Mouse (Mus musculus): ENCODE results near the gene Zbtb38. TPM values are rescaled to one million over a fixed set of nuclear protein-coding genes. Genes with fewer than 3 reads are reported as not detected.

Gene Zbtb38
- polyA plus RNA-seq, 1 experiment from 2014 or later = 9.2 TPM

GRCm38 (mm10) chr9:96716136-96716535 lies 36.5 kb downstream of the Zbtb38 start:
- no peaks in the 10 kb centered on the region for H3K36me3 ChIP-seq (ENCODE audit: control insufficient read depth, insufficient read depth, low read length)
- H3K27me3 ChIP-seq (ENCODE audit: control insufficient read depth, insufficient read depth, low read length) = no peaks in the 10 kb centered on the region
- no peaks in the 10 kb centered on the region for H3K9me3 ChIP-seq (ENCODE audit: control insufficient read depth, low read length)
- no peak overlapping the region for H3K27ac ChIP-seq (replicated peaks; ENCODE audit: low read depth, low read length)
- no peak overlapping the region for H3K4me3 ChIP-seq (ENCODE audit: low read depth, low read length)
- ATAC-seq (ENCODE audit: insufficient number of reproducible peaks, low FRiP score, low TSS enrichment, low read depth) = no peak
- no peak overlapping the region for H3K4me2 ChIP-seq (ENCODE audit: low read depth, severe bottlenecking)
- no peak overlapping the region for H3K9ac ChIP-seq (ENCODE audit: low read length)
- no peak for DNase-seq (ENCODE audit: low spot score)
- WGBS = 78% methylated on average over 10 of the region's 10 CpGs
- no peaks in the 10 kb centered on the region for H3K4me1 ChIP-seq (ENCODE audit: control insufficient read depth, insufficient read depth, low read length)

GRCm38 (mm10) chr9:96715171-96715570 lies 37.5 kb downstream of the Zbtb38 start:
- Histone ChIP-seq H3K4me3 (ENCODE audit: low read depth, low read length) (no peak overlapping the region), H3K27ac (replicated peaks; ENCODE audit: low read depth, low read length) (no peak overlapping the region), H3K4me1 (ENCODE audit: control insufficient read depth, insufficient read depth, low read length) (no peaks in the 10 kb centered on the region), H3K9ac (ENCODE audit: low read length) (no peak overlapping the region), H3K4me2 (ENCODE audit: low read depth, severe bottlenecking) (no peak overlapping the region), H3K9me3 (ENCODE audit: control insufficient read depth, low read length) (no peaks in the 10 kb centered on the region), H3K27me3 (ENCODE audit: control insufficient read depth, insufficient read depth, low read length) (no peaks in the 10 kb centered on the region), H3K36me3 (ENCODE audit: control insufficient read depth, insufficient read depth, low read length) (no peaks in the 10 kb centered on the region)
- 81% methylated on average over 11 of the region's 11 CpGs for WGBS
- DNase-seq (ENCODE audit: low spot score) (no peak), ATAC-seq (ENCODE audit: insufficient number of reproducible peaks, low FRiP score, low TSS enrichment, low read depth) (no peak)

- no peaks in the 10 kb centered on the region for H3K4me1 ChIP-seq (ENCODE audit: control insufficient read depth, insufficient read depth, low read length)
- ATAC-seq (ENCODE audit: insufficient number of reproducible peaks, low FRiP score, low TSS enrichment, low read depth) (no peak), DNase-seq (ENCODE audit: low spot score) (no peak)
- no peaks in the 10 kb centered on the region for H3K9me3 ChIP-seq (ENCODE audit: control insufficient read depth, low read length)
- no peaks in the 10 kb centered on the region for H3K36me3 ChIP-seq (ENCODE audit: control insufficient read depth, insufficient read depth, low read length)
- H3K9ac ChIP-seq (ENCODE audit: low read length) = no peak overlapping the region
- 67% methylated on average over 14 of the region's 14 CpGs for WGBS
- no peak overlapping the region for H3K27ac ChIP-seq (replicated peaks; ENCODE audit: low read depth, low read length)
- no peaks in the 10 kb centered on the region for H3K27me3 ChIP-seq (ENCODE audit: control insufficient read depth, insufficient read depth, low read length)
- no peak overlapping the region for H3K4me2 ChIP-seq (ENCODE audit: low read depth, severe bottlenecking)
- H3K4me3 ChIP-seq (ENCODE audit: low read depth, low read length) = no peak overlapping the region
Observed at GRCm38 (mm10) chr9:96713472-96714390, 38.9 kb downstream of the Zbtb38 start.

GRCm38 (mm10) chr9:96712758-96713471 lies 39.7 kb downstream of the Zbtb38 start:
- DNase-seq (ENCODE audit: low spot score) (no peak), ATAC-seq (ENCODE audit: insufficient number of reproducible peaks, low FRiP score, low TSS enrichment, low read depth) (no peak)
- H3K4me3 ChIP-seq (ENCODE audit: low read depth, low read length) = no peak overlapping the region
- H3K36me3 ChIP-seq (ENCODE audit: control insufficient read depth, insufficient read depth, low read length) = no peaks in the 10 kb centered on the region
- no peaks in the 10 kb centered on the region for H3K4me1 ChIP-seq (ENCODE audit: control insufficient read depth, insufficient read depth, low read length)
- H3K9me3 ChIP-seq (ENCODE audit: control insufficient read depth, low read length) = no peaks in the 10 kb centered on the region
- H3K27ac ChIP-seq (replicated peaks; ENCODE audit: low read depth, low read length) = no peak overlapping the region
- no peaks in the 10 kb centered on the region for H3K27me3 ChIP-seq (ENCODE audit: control insufficient read depth, insufficient read depth, low read length)
- 90% methylated on average over 14 of the region's 14 CpGs for WGBS
- H3K9ac ChIP-seq (ENCODE audit: low read length) = no peak overlapping the region
- H3K4me2 ChIP-seq (ENCODE audit: low read depth, severe bottlenecking) = no peak overlapping the region

GRCm38 (mm10) chr9:96712045-96712444 lies 40.6 kb downstream of the Zbtb38 start:
- Histone ChIP-seq H3K36me3 (ENCODE audit: control insufficient read depth, insufficient read depth, low read length) (no peaks in the 10 kb centered on the region), H3K27me3 (ENCODE audit: control insufficient read depth, insufficient read depth, low read length) (no peaks in the 10 kb centered on the region), H3K9ac (ENCODE audit: low read length) (no peak overlapping the region), H3K4me2 (ENCODE audit: low read depth, severe bottlenecking) (no peak overlapping the region), H3K4me3 (ENCODE audit: low read depth, low read length) (no peak overlapping the region), H3K27ac (replicated peaks; ENCODE audit: low read depth, low read length) (no peak overlapping the region), H3K4me1 (ENCODE audit: control insufficient read depth, insufficient read depth, low read length) (no peaks in the 10 kb centered on the region), H3K9me3 (ENCODE audit: control insufficient read depth, low read length) (no peaks in the 10 kb centered on the region)
- WGBS = 94% methylated on average over 12 of the region's 12 CpGs
- DNase-seq (ENCODE audit: low spot score) = no peak
- ATAC-seq (ENCODE audit: insufficient number of reproducible peaks, low FRiP score, low TSS enrichment, low read depth) = no peak

- Histone ChIP-seq H3K9ac (ENCODE audit: low read length) (no peak overlapping the region), H3K9me3 (ENCODE audit: control insufficient read depth, low read length) (no peaks in the 10 kb centered on the region), H3K4me1 (ENCODE audit: control insufficient read depth, insufficient read depth, low read length) (peaks cover 2% of the 10 kb centered on the region), H3K27ac (replicated peaks; ENCODE audit: low read depth, low read length) (no peak overlapping the region), H3K4me3 (ENCODE audit: low read depth, low read length) (no peak overlapping the region), H3K36me3 (ENCODE audit: control insufficient read depth, insufficient read depth, low read length) (no peaks in the 10 kb centered on the region), H3K27me3 (ENCODE audit: control insufficient read depth, insufficient read depth, low read length) (no peaks in the 10 kb centered on the region), H3K4me2 (ENCODE audit: low read depth, severe bottlenecking) (no peak overlapping the region)
- WGBS = 93% methylated on average over 15 of the region's 15 CpGs
- ATAC-seq (ENCODE audit: insufficient number of reproducible peaks, low FRiP score, low TSS enrichment, low read depth) = no peak
- no peak for DNase-seq (ENCODE audit: low spot score)
Observed at GRCm38 (mm10) chr9:96710241-96710946, 42.2 kb downstream of the Zbtb38 start.

- WGBS = 94% methylated on average over 9 of the region's 9 CpGs
Observed at GRCm38 (mm10) chr9:96708905-96709304, 43.7 kb downstream of the Zbtb38 start.

GRCm38 (mm10) chr9:96707964-96708363 lies 44.7 kb downstream of the Zbtb38 start:
- no peak overlapping the region for H3K4me3 ChIP-seq (ENCODE audit: low read depth, low read length)

More at GRCm38 (mm10) chr9:96708905-96709304, 43.7 kb downstream of the Zbtb38 start:
- no peak overlapping the region for H3K4me2 ChIP-seq (ENCODE audit: low read depth, severe bottlenecking)
- H3K36me3 ChIP-seq (ENCODE audit: control insufficient read depth, insufficient read depth, low read length) = no peaks in the 10 kb centered on the region
- DNase-seq (ENCODE audit: low spot score) = no peak
- no peaks in the 10 kb centered on the region for H3K27me3 ChIP-seq (ENCODE audit: control insufficient read depth, insufficient read depth, low read length)
- no peak overlapping the region for H3K9ac ChIP-seq (ENCODE audit: low read length)
- H3K4me1 ChIP-seq (ENCODE audit: control insufficient read depth, insufficient read depth, low read length) = peaks cover 7% of the 10 kb centered on the region
- no peak overlapping the region for H3K4me3 ChIP-seq (ENCODE audit: low read depth, low read length)
- ATAC-seq (ENCODE audit: insufficient number of reproducible peaks, low FRiP score, low TSS enrichment, low read depth) = no peak
- no peak overlapping the region for H3K27ac ChIP-seq (replicated peaks; ENCODE audit: low read depth, low read length)
- H3K9me3 ChIP-seq (ENCODE audit: control insufficient read depth, low read length) = no peaks in the 10 kb centered on the region

More at GRCm38 (mm10) chr9:96707964-96708363, 44.7 kb downstream of the Zbtb38 start:
- Histone ChIP-seq H3K4me2 (ENCODE audit: low read depth, severe bottlenecking) (no peak overlapping the region), H3K9ac (ENCODE audit: low read length) (no peak overlapping the region), H3K27ac (replicated peaks; ENCODE audit: low read depth, low read length) (no peak overlapping the region), H3K27me3 (ENCODE audit: control insufficient read depth, insufficient read depth, low read length) (no peaks in the 10 kb centered on the region), H3K9me3 (ENCODE audit: control insufficient read depth, low read length) (no peaks in the 10 kb centered on the region), H3K4me1 (ENCODE audit: control insufficient read depth, insufficient read depth, low read length) (peaks cover 7% of the 10 kb centered on the region), H3K36me3 (ENCODE audit: control insufficient read depth, insufficient read depth, low read length) (no peaks in the 10 kb centered on the region)
- 83% methylated on average over 4 of the region's 4 CpGs for WGBS
- ATAC-seq (ENCODE audit: insufficient number of reproducible peaks, low FRiP score, low TSS enrichment, low read depth) = no peak
- DNase-seq (ENCODE audit: low spot score) = no peak

All from limb, embryonic 11.5 days (tissue).